In the genomic region with DNA sequence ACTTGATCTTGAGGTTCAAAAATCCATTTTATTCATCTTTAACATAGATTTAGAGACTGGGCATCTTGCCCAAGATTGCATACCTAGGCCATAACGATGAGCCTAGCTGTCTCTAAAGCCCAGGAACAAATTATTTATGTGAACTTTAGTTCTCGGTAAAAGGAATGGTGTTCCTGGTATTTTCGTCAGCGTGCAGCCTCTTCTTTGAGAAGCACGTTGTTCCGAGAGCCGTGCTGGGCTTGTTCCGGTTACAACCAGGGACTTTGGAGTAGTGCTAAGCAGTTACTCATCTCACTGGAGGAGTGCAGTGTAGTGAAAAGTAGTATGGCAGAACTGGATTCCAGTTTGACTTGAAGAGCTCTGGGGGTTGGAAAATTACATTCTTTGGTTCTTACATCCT, we compare ENCODE assay signal across 8 mouse cellular contexts. TPM values are rescaled to one million over a fixed set of nuclear protein-coding genes. Genes with fewer than 3 reads are reported as not detected.
DNase-seq lines count a peak whose midpoint lies in the region; ATAC-seq and TF ChIP-seq lines count a peak whose summit lies in the region.

No protein-coding gene starts in this region.

- H3K4me3 ChIP-seq in layer of hippocampus, adult 2 months, result peak overlapping the region; percentile 71
- peak overlapping the region; percentile 65 for H3K4me3 ChIP-seq in forebrain, embryonic 15.5 days
- H3K4me3 ChIP-seq in liver, embryonic 15.5 days (replicated peaks), result peak overlapping the region; percentile 78

- 22% methylated on average over 8 of the region's 8 CpGs for WGBS in forebrain, embryonic 15.5 days
- WGBS in liver, embryonic 15.5 days (ENCODE audit: insufficient replicate concordance), result 8% methylated on average over 8 of the region's 8 CpGs

- H3K4me1 ChIP-seq in forebrain, embryonic 15.5 days, result peaks cover 27% of the 10 kb centered on the region
- peaks cover 24% of the 10 kb centered on the region for H3K4me1 ChIP-seq in liver, embryonic 15.5 days (replicated peaks)

- H3K27ac ChIP-seq in layer of hippocampus, adult 2 months, result peak overlapping the region; percentile 98
- peak overlapping the region; percentile 92; the same call in 1 of the 2 replicates for H3K27ac ChIP-seq in forebrain, embryonic 15.5 days (replicated peaks)
- H3K27ac ChIP-seq in liver, embryonic 15.5 days (replicated peaks), result peak overlapping the region; percentile 94

- peak overlapping the region; percentile 79 for H3K4me2 ChIP-seq in forebrain, embryonic 15.5 days (replicated peaks)
- H3K4me2 ChIP-seq in liver, embryonic 15.5 days, result peak overlapping the region; percentile 78

- H3K9ac ChIP-seq in forebrain, embryonic 15.5 days (replicated peaks), result peak overlapping the region; percentile 60
- H3K9ac ChIP-seq in liver, embryonic 15.5 days, result peak overlapping the region; percentile 72

- no peak for DNase-seq in layer of hippocampus, adult 2 months (ENCODE audit: low spot score in 2 of 2)
- DNase-seq in layer of hippocampus, adult 11-12 months (ENCODE audit: low spot score), result no peak
- peak; percentile 50 for DNase-seq in R1 (ENCODE audit: low read depth, low spot score)
- DNase-seq in right cerebral cortex, postnatal 25 days, result no peak
- no peak for DNase-seq in frontal cortex, postnatal 25 days (ENCODE audit: low spot score in 2 of 2)
- DNase-seq in layer of hippocampus, adult 9-11 months, result no peak

- H3K36me3 ChIP-seq in forebrain, embryonic 15.5 days, result peaks cover 17% of the 10 kb centered on the region
- H3K36me3 ChIP-seq in liver, embryonic 15.5 days (replicated peaks), result peaks cover 18% of the 10 kb centered on the region

- H3K9me3 ChIP-seq in forebrain, embryonic 15.5 days, result no peaks in the 10 kb centered on the region
- H3K9me3 ChIP-seq in liver, embryonic 15.5 days (replicated peaks), result no peaks in the 10 kb centered on the region

- H3K27me3 ChIP-seq in forebrain, embryonic 15.5 days, result no peaks in the 10 kb centered on the region
- H3K27me3 ChIP-seq in liver, embryonic 15.5 days, result no peaks in the 10 kb centered on the region

- no peak for ATAC-seq in forebrain, embryonic 15.5 days (replicated peaks)
- no peak for ATAC-seq in liver, embryonic 15.5 days (ENCODE audit: insufficient read depth)

- TF ChIP-seq CTCF in layer of hippocampus, adult 2 months (conservative IDR thresholded peaks at IDR 0.05), result no peak

RNA-seq across cellular contexts. Expression of gene Dph3, which starts 0.7 kb away (rescaled TPM):
- 10 to 100 TPM; 31.8 to 35.9 TPM for total RNA-seq in layer of hippocampus, adult 2 months (2021)
- polyA plus RNA-seq in forebrain, embryonic 15.5 days (2015; fragmentation: Nextera tagmentation; extraction: Ambion mirVana), result 74.6 and 76.6 TPM in 2 replicates
- 58.9 and 66.2 TPM in 2 replicates for polyA plus RNA-seq in liver, embryonic 15.5 days (2015; fragmentation: Nextera tagmentation; extraction: Ambion mirVana)

RNA-seq across cellular contexts. Expression of gene Oxnad1, which starts 1.1 kb away (rescaled TPM):
- total RNA-seq in layer of hippocampus, adult 2 months (2021), result 10 to 100 TPM; 11.5 to 16.4 TPM
- polyA plus RNA-seq in forebrain, embryonic 15.5 days (2015; fragmentation: Nextera tagmentation; extraction: Ambion mirVana), result 20.5 and 23.6 TPM in 2 replicates
- 13.7 and 14.5 TPM in 2 replicates for polyA plus RNA-seq in liver, embryonic 15.5 days (2015; fragmentation: Nextera tagmentation; extraction: Ambion mirVana)

RNA-seq across cellular contexts. Expression of gene Msmb, which starts 55.6 kb away (rescaled TPM):
- not detected for total RNA-seq in layer of hippocampus, adult 2 months (2021)
- not detected in 2 replicates for polyA plus RNA-seq in forebrain, embryonic 15.5 days (2015; fragmentation: Nextera tagmentation; extraction: Ambion mirVana)
- 0.30 and 0.31 TPM in 2 replicates for polyA plus RNA-seq in liver, embryonic 15.5 days (2015; fragmentation: Nextera tagmentation; extraction: Ambion mirVana)

RNA-seq across cellular contexts. Expression of gene Galnt15, which starts 57.4 kb away (rescaled TPM):
- total RNA-seq in layer of hippocampus, adult 2 months (2021), result 1 to 10 TPM; 2.3 to 2.4 TPM
- polyA plus RNA-seq in forebrain, embryonic 15.5 days (2015; fragmentation: Nextera tagmentation; extraction: Ambion mirVana), result 0.45 and 0.47 TPM in 2 replicates
- not detected in 2 replicates for polyA plus RNA-seq in liver, embryonic 15.5 days (2015; fragmentation: Nextera tagmentation; extraction: Ambion mirVana)
